Mouse (Mus musculus) MEL (cell line): ENCODE measurements at regions not wholly inside any gene's neighbourhood (a gene's known extent, or its start where the extent isn't known, plus 50 kb on each side); places are given as distances from the start of the nearest gene placed in this dataset.

Experiments
- DNase-seq: peaks from one replicate; pipeline ENCODE4 v3.0.0; 2011; ENCODE audit warnings: low read depth, low spot score
- H3K27ac ChIP-seq: 2 replicates; pipeline ENCODE4 v1.5.1; 2012; ENCODE audit warnings: low read depth, mild to moderate bottlenecking, control low read depth, low read length, moderate library complexity; ENCODE audit not compliant: control insufficient read depth
- H3K27me3 ChIP-seq, 2 experiments: fragments of 150-350 bp in 1 of 2; sonication (generic) in 1 of 2; 2 replicates each; pipeline ENCODE4 v1.6.1; 2012; ENCODE audit warnings: low read length in 2 of 2, mild to moderate bottlenecking in 2 of 2, improper control_type of control experiment in 1 of 2, moderate library complexity in 1 of 2; ENCODE audit not compliant: insufficient read depth in 2 of 2, control insufficient read depth in 1 of 2
- H3K36me3 ChIP-seq, 2 experiments: 2 replicates each; pipeline ENCODE4 v1.6.1; 2012 to 2014; ENCODE audit warnings: low read length in 2 of 2, improper control_type of control experiment in 1 of 2, inconsistent platforms in 1 of 2, mild to moderate bottlenecking in 1 of 2; ENCODE audit not compliant: insufficient read depth in 2 of 2, control insufficient read depth in 1 of 2
- H3K4me1 ChIP-seq, 2 experiments: fragments of 150-350 bp in 1 of 2; sonication (generic) in 1 of 2; 2 replicates each; pipeline ENCODE4 v1.6.1; 2012; ENCODE audit warnings: low read length in 2 of 2, improper control_type of control experiment in 1 of 2, mild to moderate bottlenecking in 1 of 2; ENCODE audit not compliant: insufficient read depth in 2 of 2, control insufficient read depth in 1 of 2
- H3K4me3 ChIP-seq, 2 experiments: fragments of 150-350 bp in 1 of 2; sonication (generic) in 1 of 2; 2 replicates each; pipeline ENCODE4 v1.5.1; 2012; ENCODE audit warnings: low read depth in 2 of 2, low read length in 2 of 2, mild to moderate bottlenecking in 2 of 2, moderate library complexity in 2 of 2, control low read depth in 1 of 2, improper control_type of control experiment in 1 of 2; ENCODE audit not compliant: control insufficient read depth in 1 of 2, insufficient read depth in 1 of 2
- H3K79me2 ChIP-seq: 2 replicates; pipeline ENCODE4 v1.6.1; 2012; ENCODE audit warnings: mild to moderate bottlenecking, low read length, moderate library complexity; ENCODE audit not compliant: control insufficient read depth, poor library complexity, insufficient read depth
- H3K9ac ChIP-seq: 2 replicates; pipeline ENCODE4 v1.6.1; 2012; ENCODE audit warnings: low read depth, mild to moderate bottlenecking, control low read depth, low read length, moderate library complexity; ENCODE audit not compliant: control insufficient read depth, poor library complexity, severe bottlenecking
- H3K9me3 ChIP-seq: fragments of 150-350 bp; sonication (generic); replicated peaks from 2 replicates; pipeline ENCODE4 v1.6.1; 2012; ENCODE audit warnings: mild to moderate bottlenecking, low read length, improper control_type of control experiment, moderate library complexity; ENCODE audit not compliant: insufficient read depth
- CHD1 ChIP-seq: IDR thresholded peaks from 2 replicates; pipeline ENCODE4 v1.6.1; 2012; ENCODE audit warnings: low read depth, mild to moderate bottlenecking, inconsistent platforms, low read length, improper control_type of control experiment
- CTCF ChIP-seq, 3 experiments: IDR thresholded peaks in 2 of 3; conservative IDR thresholded peaks in 1 of 3; 2 replicates each; pipeline ENCODE4 v1.5.1; 2011 to 2012; ENCODE audit warnings: low read length in 3 of 3, low read depth in 2 of 3, mild to moderate bottlenecking in 2 of 3, improper control_type of control experiment in 1 of 3, inconsistent platforms in 1 of 3, mixed read lengths in 1 of 3, moderate library complexity in 1 of 3; ENCODE audit not compliant: control insufficient read depth in 1 of 3, insufficient read depth in 1 of 3, poor library complexity in 1 of 3, severe bottlenecking in 1 of 3
- E2F4 ChIP-seq: IDR thresholded peaks from 2 replicates; pipeline ENCODE4 v1.6.1; 2011; ENCODE audit warnings: low read depth, low read length, improper control_type of control experiment, borderline replicate concordance
- ELF1 ChIP-seq: IDR thresholded peaks from 2 replicates; pipeline ENCODE4 v1.6.1; 2014; ENCODE audit warnings: low read depth, mild to moderate bottlenecking, inconsistent platforms, low read length, improper control_type of control experiment, moderate library complexity
- EP300 ChIP-seq, 2 experiments: IDR thresholded peaks; 2 replicates each; pipeline ENCODE4 v1.6.1; 2011; ENCODE audit warnings: improper control_type of control experiment in 2 of 2, low read length in 2 of 2, low read depth in 1 of 2, mild to moderate bottlenecking in 1 of 2
- GATA1 ChIP-seq: IDR thresholded peaks from 2 replicates; pipeline ENCODE4 v1.6.1; 2011; ENCODE audit warnings: low read depth, low read length, improper control_type of control experiment
- JUND ChIP-seq: IDR thresholded peaks from 2 replicates; pipeline ENCODE4 v1.6.1; 2011; ENCODE audit warnings: low read depth, mild to moderate bottlenecking, improper control_type of control experiment, low read length
- KAT2A ChIP-seq: conservative IDR thresholded peaks from 2 replicates; pipeline ENCODE4 v1.6.1; 2012; ENCODE audit warnings: low read depth, low read length, improper control_type of control experiment, inconsistent platforms
- MAFK ChIP-seq: IDR thresholded peaks from 2 replicates; pipeline ENCODE4 v1.6.1; 2011; ENCODE audit warnings: low read depth, mild to moderate bottlenecking, low read length, improper control_type of control experiment, borderline replicate concordance
- POLR2AphosphoS2 ChIP-seq: IDR thresholded peaks from 2 replicates; pipeline ENCODE4 v1.6.1; 2011; ENCODE audit warnings: low read length, improper control_type of control experiment
- POLR2AphosphoS5 ChIP-seq: IDR thresholded peaks from 2 replicates; pipeline ENCODE4 v1.6.1; 2012; ENCODE audit warnings: low read depth, borderline replicate concordance, mild to moderate bottlenecking, inconsistent platforms, low read length, moderate library complexity, mixed read lengths
- RCOR1 ChIP-seq: IDR thresholded peaks from 2 replicates; pipeline ENCODE4 v1.6.1; 2012; ENCODE audit warnings: low read depth, mild to moderate bottlenecking, inconsistent platforms, low read length, improper control_type of control experiment
- SIN3A ChIP-seq: IDR thresholded peaks from 2 replicates; pipeline ENCODE4 v1.6.1; 2012; ENCODE audit warnings: low read length, improper control_type of control experiment, inconsistent platforms
- SMC3 ChIP-seq: IDR thresholded peaks from 2 replicates; pipeline ENCODE4 v1.6.1; 2011; ENCODE audit warnings: low read depth, low read length, improper control_type of control experiment
- TCF12 ChIP-seq: IDR thresholded peaks from 2 replicates; pipeline ENCODE4 v1.6.1; 2014; ENCODE audit warnings: low read depth, mild to moderate bottlenecking, inconsistent platforms, low read length, improper control_type of control experiment, moderate library complexity
- USF1 ChIP-seq: IDR thresholded peaks from 2 replicates; pipeline ENCODE4 v1.6.1; 2014; ENCODE audit warnings: low read depth, mild to moderate bottlenecking, inconsistent platforms, low read length, improper control_type of control experiment, moderate library complexity
- ZC3H11A ChIP-seq: IDR thresholded peaks from 2 replicates; pipeline ENCODE4 v1.6.1; 2012; ENCODE audit warnings: low read depth, mild to moderate bottlenecking, inconsistent platforms, low read length, improper control_type of control experiment
- ZMIZ1 ChIP-seq: IDR thresholded peaks from 2 replicates; pipeline ENCODE4 v1.6.1; 2012; ENCODE audit warnings: low read depth, mild to moderate bottlenecking, inconsistent platforms, low read length, improper control_type of control experiment, moderate library complexity
- ZNF384 ChIP-seq: IDR thresholded peaks from 2 replicates; pipeline ENCODE4 v1.6.1; 2012; ENCODE audit warnings: low read depth, mild to moderate bottlenecking, inconsistent platforms, low read length, improper control_type of control experiment

GRCm38 (mm10) chr12:64829662-64830249 lies 88.0 kb upstream of the Gm527 start:
- Histone ChIP-seq H3K4me3 (no peak overlapping the region), H3K79me2 (no peaks in the 10 kb centered on the region), H3K27ac (no peak overlapping the region), H3K27me3 (no peaks in the 10 kb centered on the region), H3K9ac (no peak overlapping the region), H3K9me3 (no peaks in the 10 kb centered on the region), H3K36me3 (no peaks in the 10 kb centered on the region), H3K4me1 (no peaks in the 10 kb centered on the region)
- TF ChIP-seq SMC3 (peak; percentile 97), MAFK (no peak), ZMIZ1 (no peak), POLR2AphosphoS2 (no peak), ZC3H11A (peak; percentile 97), CHD1 (no peak), CTCF (IDR thresholded peaks at IDR 0.05 in 2 of 3, conservative IDR thresholded peaks at IDR 0.05 in 1 of 3; ENCODE audit: control insufficient read depth in 1 of 3, insufficient read depth in 1 of 3, low read depth in 2 of 3, low read length in 3 of 3, poor library complexity in 1 of 3, severe bottlenecking in 1 of 3) (peak; percentile 17 to 96 (median 74); a peak in 5 of 6 replicates), ZNF384 (0 out of 2 replicates have a peak, but pooled peaks have one; percentile 34), JUND (peak; percentile 47; the same call in 1 of the 2 replicates)
- DNase-seq, result peak; percentile 85

DNA sequence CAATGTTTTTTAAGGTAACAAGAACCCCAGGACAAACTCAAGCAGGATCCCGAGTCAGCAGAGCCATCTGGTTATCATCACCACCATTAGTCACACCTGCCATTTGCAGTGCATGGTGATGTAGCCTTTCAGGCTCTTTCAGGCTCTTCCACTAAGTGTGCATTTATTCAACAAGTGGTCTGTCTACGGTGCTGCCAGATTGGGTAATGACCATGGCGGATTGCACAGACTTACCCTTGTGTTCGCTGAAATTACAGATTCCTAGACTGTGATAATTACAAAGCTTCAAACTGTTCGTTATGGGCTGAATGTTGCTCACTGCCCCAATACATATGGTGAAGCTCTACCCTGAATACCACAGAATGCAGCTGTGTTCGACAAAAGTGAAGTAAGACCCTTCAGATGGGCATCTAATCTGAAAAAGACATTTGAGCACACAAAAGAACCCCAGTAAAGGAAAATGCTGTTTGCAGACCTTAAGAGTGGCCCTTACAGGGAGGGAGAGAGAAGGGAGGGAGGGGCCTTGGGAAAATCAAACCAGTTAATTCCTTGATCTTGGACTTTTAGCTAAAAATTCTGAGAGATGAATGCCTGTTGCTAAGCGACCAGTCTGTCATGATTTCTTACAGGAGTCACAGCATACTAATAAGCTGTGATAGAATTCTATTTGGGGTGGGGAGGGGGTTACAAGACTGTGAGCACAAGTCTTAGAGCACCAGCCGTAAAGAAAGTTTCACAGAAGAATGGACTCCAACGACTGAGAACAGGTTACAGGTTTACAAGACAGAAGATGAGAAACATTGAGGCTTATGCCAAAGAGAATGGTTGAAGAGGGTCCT lies 85.2 kb upstream of the Gm527 start:
- DNase-seq, result no peak
- no peak overlapping the region for H3K4me3 ChIP-seq
- H3K9ac ChIP-seq, result no peak overlapping the region
- no peaks in the 10 kb centered on the region for H3K27me3 ChIP-seq
- no peak for TF ChIP-seq SIN3A
- no peak for TF ChIP-seq POLR2AphosphoS5
- TF ChIP-seq E2F4, result no peak
- TF ChIP-seq USF1, result no peak
- TF ChIP-seq, all 39 proteins: peak for 0
- Histone ChIP-seq H3K79me2 (no peaks in the 10 kb centered on the region), H3K4me1 (no peaks in the 10 kb centered on the region), H3K9me3 (no peaks in the 10 kb centered on the region), H3K27ac (no peak overlapping the region), H3K36me3 (peaks cover 0 to 3% of the 10 kb centered on the region in 2 experiments; a peak in 2 of 4 replicates)

DNA sequence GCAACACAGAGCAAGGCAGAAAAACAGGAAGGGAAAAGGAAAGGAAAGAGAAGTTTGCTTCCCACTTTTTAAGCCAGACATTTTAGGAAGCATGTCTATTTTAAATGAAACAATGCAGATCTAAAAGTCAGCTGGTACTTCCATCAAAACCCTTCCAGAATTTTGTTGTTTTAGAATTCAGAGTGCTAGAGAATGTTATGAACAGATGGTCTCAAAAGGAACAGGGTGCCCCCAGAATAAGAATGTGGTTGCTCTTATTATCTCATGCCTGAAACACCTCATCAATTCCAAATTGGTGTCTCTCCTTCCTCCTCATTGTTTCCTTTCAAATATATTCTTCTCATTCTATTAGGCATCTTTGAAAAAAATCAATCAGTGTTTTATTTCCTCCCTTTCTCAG lies 60.0 kb upstream of the Gm527 start:
- Histone ChIP-seq H3K36me3 (no peaks in the 10 kb centered on the region), H3K4me3 (no peak overlapping the region), H3K27ac (no peak overlapping the region), H3K27me3 (no peaks in the 10 kb centered on the region), H3K9me3 (no peaks in the 10 kb centered on the region)
- TF ChIP-seq TCF12, result no peak
- TF ChIP-seq EP300 (IDR thresholded peaks at IDR 0.05; ENCODE audit: low read depth in 1 of 2, low read length in 2 of 2), result no peak
- no peak for TF ChIP-seq RCOR1
- TF ChIP-seq KAT2A, result no peak
- TF ChIP-seq ELF1, result no peak
- TF ChIP-seq GATA1, result no peak
- TF ChIP-seq POLR2AphosphoS2, result no peak
- TF ChIP-seq, all 39 proteins: peak for 0
- no peaks in the 10 kb centered on the region for H3K4me1 ChIP-seq
- H3K79me2 ChIP-seq, result no peaks in the 10 kb centered on the region
- no peak for DNase-seq
- H3K9ac ChIP-seq, result no peak overlapping the region
